Mouse (Mus musculus): ENCODE measurements around the gene Suds3.

- no peak for TF ChIP-seq CTCF (IDR thresholded peaks at IDR 0.05; ENCODE audit: control insufficient read depth, insufficient read depth, insufficient replicate concordance, low read depth, low read length)
- no peak for TF ChIP-seq POLR2A (IDR thresholded peaks at IDR 0.05; ENCODE audit: control insufficient read depth, low read depth, low read length)
Observed at GRCm38 (mm10) chr5:117158335-117159018, 42.6 kb upstream of the Suds3 start.

Data from testis, adult 2 months (tissue).